Comparison of ENCODE assay signal across 8 mouse cellular contexts in genomic region chr2:170060066-170060465, GRCm38 (mm10).
DNase-seq lines count a peak whose midpoint lies in the region; ATAC-seq lines count a peak whose summit lies in the region.

No protein-coding gene starts in this region.

- DNase-seq in cerebellum, adult 8-10 months: peak; percentile 3
- no peak for DNase-seq in cerebellum, adult 9-10 months
- peak; percentile 40 for DNase-seq in left cerebral cortex, postnatal 4 days
- no peak for DNase-seq in left cerebral cortex, adult 18-20 months (ENCODE audit: low spot score in 2 of 2)
- DNase-seq in naive thymus-derived CD4-positive, alpha-beta T cell, adult 2 months (ENCODE audit: low read depth): peak; percentile 46
- no peak for DNase-seq in Muller cell, postnatal 12 days (ENCODE audit: inconsistent ontology term)
- no peak for DNase-seq in left cerebral cortex, postnatal 10 days (ENCODE audit: extremely low spot score in 1 of 2, low spot score in 2 of 2)

- intact Hi-C loops in left cerebral cortex, postnatal 4 days (cut with DNase I): no loop called here
- intact Hi-C loops in left cerebral cortex, postnatal 10 days (cut with DNase I): no loop called here

- peak; percentile 59; the same call in 1 of the 2 replicates for ATAC-seq in common myeloid progenitor, adult 5-6 weeks (replicated peaks; ENCODE audit: low read depth, poor library complexity, severe bottlenecking)

Comparison
In these comparisons a context has a peak if more than half of its experiments do, and no peak if none do; other contexts are left out.
1. DNase-seq: peak in cerebellum, adult 8-10 months (single experiment), left cerebral cortex, postnatal 4 days (single experiment) and naive thymus-derived CD4-positive, alpha-beta T cell, adult 2 months (single experiment); none in cerebellum, adult 9-10 months (single experiment), left cerebral cortex, adult 18-20 months (0 of 2), Muller cell, postnatal 12 days (single experiment) and left cerebral cortex, postnatal 10 days (0 of 2).